Mouse (Mus musculus) NIH3T3 (cell line): ENCODE data around the gene Hist1h4f.

ENCODE experiments used
- DNase-seq: peaks from one replicate; pipeline ENCODE4 v3.0.0-alpha.2; 2012; ENCODE audit warnings: low read depth

Hist1h4f gene

GRCm38 (mm10) chr13:23510127-23510526 lies 41.3 kb downstream of the Hist1h4f start:
- DNase-seq: no peak

GRCm38 (mm10) chr13:23506819-23507515 lies 44.5 kb downstream of the Hist1h4f start:
- DNase-seq: peak; percentile 14

GRCm38 (mm10) chr13:23506351-23506750 lies 45.1 kb downstream of the Hist1h4f start:
- DNase-seq: peak; percentile 78

GRCm38 (mm10) chr13:23505662-23506345 lies 45.6 kb downstream of the Hist1h4f start:
- DNase-seq: peak; percentile 41

GRCm38 (mm10) chr13:23503797-23504196 lies 47.7 kb downstream of the Hist1h4f start:
- DNase-seq: peak; percentile 86

GRCm38 (mm10) chr13:23502916-23503315 lies 48.5 kb downstream of the Hist1h4f start:
- DNase-seq: peak; percentile 62

- no peak for DNase-seq
Observed at GRCm38 (mm10) chr13:23502031-23502567, 49.3 kb downstream of the Hist1h4f start.

GRCm38 (mm10) chr13:23501511-23501910 lies 49.9 kb downstream of the Hist1h4f start:
- DNase-seq: no peak
